Mouse (Mus musculus) limb, embryonic 14.5 days (tissue): ENCODE data around the gene Tmcc3. TPM values are rescaled to one million over a fixed set of nuclear protein-coding genes. Genes with fewer than 3 reads are reported as not detected.

Experiments used
- ATAC-seq: fragments of 200-750 bp; cut with Nextera tagmentation; 2 replicates; pipeline ENCODE4 v1.8.0; 2017; ENCODE audit warnings: low read depth, moderate number of reproducible peaks, moderate TSS enrichment; ENCODE audit not compliant: low FRiP score
- DNase-seq: peaks from one replicate; pipeline ENCODE4 v3.0.0-alpha.2; 2015; ENCODE audit warnings: low spot score
- H3K27ac ChIP-seq: fragments of 300-500 bp; sonication (generic); replicated peaks from 2 replicates; pipeline ENCODE4 v1.5.1; 2014; ENCODE audit warnings: low read depth, mild to moderate bottlenecking, low read length, moderate library complexity, mixed read lengths
- H3K27me3 ChIP-seq: fragments of 300-500 bp; sonication (generic); 2 replicates; pipeline ENCODE4 v1.6.1; 2014; ENCODE audit warnings: low read length, mixed read lengths; ENCODE audit not compliant: control insufficient read depth, insufficient read depth
- H3K36me3 ChIP-seq: fragments of 300-500 bp; sonication (generic); 2 replicates; pipeline ENCODE4 v1.6.1; 2014; ENCODE audit warnings: mild to moderate bottlenecking, low read length, moderate library complexity, mixed read lengths; ENCODE audit not compliant: control insufficient read depth, insufficient read depth
- H3K4me1 ChIP-seq: fragments of 300-500 bp; sonication (generic); 2 replicates; pipeline ENCODE4 v1.6.1; 2014; ENCODE audit warnings: antibody characterized with exemption, low read length, mixed read lengths; ENCODE audit not compliant: control insufficient read depth, insufficient read depth
- H3K4me2 ChIP-seq: fragments of 300-500 bp; sonication (generic); replicated peaks from 2 replicates; pipeline ENCODE4 v1.6.1; 2014; ENCODE audit warnings: low read depth, mild to moderate bottlenecking, low read length, moderate library complexity; ENCODE audit not compliant: severe bottlenecking
- H3K4me3 ChIP-seq: fragments of 300-500 bp; sonication (generic); replicated peaks from 2 replicates; pipeline ENCODE4 v1.5.1; 2014; ENCODE audit warnings: low read length
- H3K9ac ChIP-seq: fragments of 300-500 bp; sonication (generic); 2 replicates; pipeline ENCODE4 v1.6.1; 2014; ENCODE audit warnings: mild to moderate bottlenecking, low read depth, low read length, moderate library complexity; ENCODE audit not compliant: severe bottlenecking
- H3K9me3 ChIP-seq: fragments of 300-500 bp; sonication (generic); 2 replicates; pipeline ENCODE4 v1.6.1; 2016; ENCODE audit warnings: low read length; ENCODE audit not compliant: control insufficient read depth
- POLR2A ChIP-seq: fragments of 200-500 bp; IDR thresholded peaks from 2 replicates; pipeline ENCODE4 v1.8.0; 2012; ENCODE audit warnings: inconsistent platforms, mild to moderate bottlenecking, moderate library complexity, borderline replicate concordance; ENCODE audit not compliant: insufficient read depth, insufficient read length; ENCODE audit errors: extremely low read depth
- WGBS: fragments of 180-500 bp; shearing (Covaris S2); extraction: QIAGEN DNeasy Blood & Tissue Kit; methylation state at CpG from one replicate; pipeline ENCODE4 v1.1.7; 2014; 5-methylcytosine and 5-hydroxymethylcytosine counted together
- polyA plus RNA-seq, 2 experiments: library from polyadenylated mRNA; depleted of rRNA in 1 of 2; stranded (reverse) in 1 of 2; unstranded in 1 of 2; fragments of >200 nt; fragmentation: Nextera tagmentation in 1 of 2; extraction: Ambion mirVana in 1 of 2; gene quantifications; 2 replicates each; pipeline versions ENCODE4 v1.2.1 to v1.2.3; 2012 to 2014

The Tmcc3 gene
- polyA plus RNA-seq, 2 experiments = 10.5 to 18.2 TPM

DNA sequence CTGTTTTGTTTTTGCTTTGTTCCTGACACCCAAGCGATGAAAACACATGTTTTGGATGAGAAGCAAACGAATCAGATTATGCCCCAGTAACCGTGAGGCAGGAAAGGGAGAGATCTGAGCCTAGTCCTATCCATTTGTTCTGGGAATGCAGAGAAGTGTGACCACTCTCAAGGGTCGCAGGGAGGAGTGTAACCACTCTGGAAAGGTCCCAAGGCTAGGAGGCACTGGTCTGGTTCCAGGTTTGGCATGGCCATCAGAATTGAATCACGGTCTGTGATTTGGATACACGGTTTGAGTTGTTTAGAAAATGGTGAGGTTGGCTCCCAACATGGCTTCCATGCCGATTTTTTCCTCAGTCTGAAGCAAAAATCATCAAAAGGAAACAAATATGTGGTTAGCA lies 30.5 kb downstream of the Tmcc3 start:
- no peaks in the 10 kb centered on the region for H3K9me3 ChIP-seq
- H3K4me3 ChIP-seq = no peak overlapping the region
- no peaks in the 10 kb centered on the region for H3K27me3 ChIP-seq
- ATAC-seq (no peak), DNase-seq (no peak)
- no peak for TF ChIP-seq POLR2A
- WGBS = 66% methylated on average over 7 of the region's 7 CpGs
- H3K4me1 ChIP-seq = no peaks in the 10 kb centered on the region
- H3K4me2 ChIP-seq = no peak overlapping the region
- no peaks in the 10 kb centered on the region for H3K36me3 ChIP-seq
- no peak overlapping the region for H3K27ac ChIP-seq
- H3K9ac ChIP-seq = no peak overlapping the region

DNA sequence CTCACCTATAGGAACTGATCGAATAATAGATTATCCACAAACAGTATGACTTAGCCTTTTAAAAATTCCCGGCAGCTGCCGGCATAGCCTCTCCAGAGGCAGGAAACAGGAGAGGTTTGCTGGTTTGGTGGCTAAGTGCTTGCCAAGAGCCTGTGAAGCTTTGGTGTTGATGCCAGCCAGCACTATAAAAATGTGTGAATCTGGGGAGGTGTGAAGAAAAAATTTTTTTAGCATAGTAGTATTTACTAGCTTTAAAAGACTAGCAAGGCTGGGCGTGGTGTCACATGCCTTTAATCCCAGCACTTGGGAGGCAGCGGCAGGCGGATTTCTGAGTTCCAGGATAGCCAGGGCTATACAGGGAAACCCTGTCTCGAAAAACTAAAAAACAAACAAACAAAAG lies 31.8 kb downstream of the Tmcc3 start:
- Histone ChIP-seq H3K36me3 (no peaks in the 10 kb centered on the region), H3K9ac (no peak overlapping the region), H3K4me3 (no peak overlapping the region), H3K27me3 (no peaks in the 10 kb centered on the region), H3K27ac (no peak overlapping the region), H3K9me3 (no peaks in the 10 kb centered on the region), H3K4me2 (no peak overlapping the region), H3K4me1 (no peaks in the 10 kb centered on the region)
- ATAC-seq = no peak
- WGBS = 53% methylated on average over 7 of the region's 7 CpGs
- TF ChIP-seq POLR2A = no peak
- peak; percentile 32 for DNase-seq

DNA sequence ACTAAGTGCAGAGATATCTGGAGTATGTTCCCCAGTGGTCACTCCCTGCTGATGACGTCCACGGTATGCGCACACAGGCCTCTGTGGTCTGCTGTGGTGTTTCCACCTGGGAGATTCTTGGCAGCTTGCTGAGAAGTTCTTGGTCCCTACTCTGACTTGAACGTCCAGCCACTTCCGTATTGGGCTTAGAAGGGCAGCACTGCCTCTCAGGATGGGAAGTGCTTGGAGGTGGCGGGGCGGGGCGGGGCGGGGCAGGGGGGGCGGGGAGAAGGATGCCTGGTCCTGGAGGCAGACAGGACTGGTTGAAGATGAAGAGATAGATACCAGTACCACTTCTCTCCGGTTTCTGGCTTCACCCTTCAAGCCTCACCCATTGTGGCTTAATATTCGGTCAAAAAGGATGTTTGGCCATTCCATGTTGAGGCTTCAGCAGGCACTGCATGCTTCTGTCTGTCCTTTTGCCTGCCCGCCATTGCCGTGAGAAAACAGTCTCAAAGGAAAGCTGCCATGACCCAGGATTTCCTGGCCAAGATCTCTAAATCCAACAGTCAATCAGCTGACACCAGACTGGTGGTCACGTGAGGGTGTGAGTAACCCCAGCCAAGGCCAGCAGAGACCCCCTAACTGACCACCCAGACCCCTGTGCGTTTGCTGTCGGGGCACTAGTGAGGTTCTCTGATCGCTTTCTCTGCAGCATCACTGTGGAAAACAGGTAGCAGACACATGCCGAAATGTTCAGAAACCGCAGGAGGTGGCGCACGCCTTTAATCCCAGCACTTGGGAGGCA lies 33.1 kb downstream of the Tmcc3 start:
- no peak overlapping the region for H3K4me3 ChIP-seq
- no peak for DNase-seq
- 53% methylated on average over 22 of the region's 22 CpGs for WGBS

DNA sequence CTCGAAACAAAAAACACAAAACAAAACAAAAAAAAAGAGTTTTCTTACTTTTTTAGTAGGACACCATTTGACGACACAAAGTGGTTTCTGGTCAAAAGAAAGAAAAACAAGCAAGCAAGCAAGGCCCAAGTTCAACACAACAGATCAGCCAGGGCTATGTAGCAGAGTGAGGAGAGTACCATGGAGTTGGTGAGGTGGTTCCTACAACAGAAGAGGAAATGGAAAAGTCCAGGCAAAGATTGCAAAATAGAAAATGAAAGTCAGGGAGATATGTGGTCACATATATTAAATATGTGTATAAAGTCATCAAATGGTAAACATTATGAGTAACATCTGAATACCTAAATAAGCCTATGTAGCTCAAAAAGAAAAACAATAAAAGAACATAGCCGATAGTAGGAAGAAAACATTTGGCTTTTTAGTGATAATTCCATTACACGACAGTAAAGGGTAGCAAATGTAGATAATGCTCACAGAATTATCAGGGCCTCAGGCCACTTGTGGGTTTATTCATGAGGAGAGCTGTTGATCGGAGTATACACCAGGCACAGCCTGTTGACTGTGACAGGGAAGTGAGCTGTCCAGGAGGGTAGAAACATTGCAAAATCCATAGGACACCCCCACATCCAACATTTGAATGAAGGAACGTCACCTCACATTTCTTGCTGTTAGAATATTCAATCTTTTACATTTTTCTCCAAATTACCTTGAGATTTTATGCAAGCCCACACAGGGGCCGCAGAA lies 33.9 kb downstream of the Tmcc3 start:
- no peak overlapping the region for H3K9ac ChIP-seq
- WGBS = 91% methylated on average over 7 of the region's 7 CpGs
- no peak overlapping the region for H3K4me3 ChIP-seq
- ATAC-seq (no peak), DNase-seq (no peak)
- no peak for TF ChIP-seq POLR2A
- no peaks in the 10 kb centered on the region for H3K4me1 ChIP-seq
- H3K9me3 ChIP-seq = no peaks in the 10 kb centered on the region
- H3K27ac ChIP-seq = no peak overlapping the region
- no peak overlapping the region for H3K4me2 ChIP-seq
- no peaks in the 10 kb centered on the region for H3K27me3 ChIP-seq
- H3K36me3 ChIP-seq = no peaks in the 10 kb centered on the region

More for the DNA sequence above, 33.1 kb downstream of the Tmcc3 start:
- TF ChIP-seq POLR2A = no peak
- Histone ChIP-seq H3K27me3 (no peaks in the 10 kb centered on the region), H3K4me1 (no peaks in the 10 kb centered on the region), H3K36me3 (no peaks in the 10 kb centered on the region), H3K9ac (no peak overlapping the region), H3K9me3 (no peaks in the 10 kb centered on the region), H3K27ac (no peak overlapping the region), H3K4me2 (no peak overlapping the region)
- no peak for ATAC-seq

DNA sequence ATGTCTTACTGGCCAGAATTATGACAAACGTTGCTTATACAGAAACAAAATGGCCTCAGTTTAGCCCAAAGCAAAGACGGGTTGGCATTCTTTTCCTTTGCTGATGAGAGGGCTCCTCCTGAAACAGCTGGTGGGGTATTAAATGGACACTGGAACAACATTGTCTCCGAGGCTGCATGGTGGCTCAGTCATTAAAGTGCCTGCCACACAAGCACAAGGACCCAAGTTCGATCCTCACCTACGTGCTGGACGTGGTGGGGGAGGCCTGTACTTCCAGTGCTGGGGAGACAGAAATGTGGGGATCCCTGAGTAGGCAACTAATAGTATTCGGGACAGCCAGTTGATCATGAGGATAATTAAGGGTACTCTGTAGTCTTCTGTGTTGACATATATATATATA lies 34.8 kb downstream of the Tmcc3 start:
- ATAC-seq = no peak
- 94% methylated on average over 7 of the region's 7 CpGs for WGBS
- no peak for DNase-seq

More for the DNA sequence above, 34.8 kb downstream of the Tmcc3 start:
- no peak overlapping the region for H3K4me2 ChIP-seq
- no peak for TF ChIP-seq POLR2A
- H3K36me3 ChIP-seq = no peaks in the 10 kb centered on the region
- H3K4me1 ChIP-seq = no peaks in the 10 kb centered on the region
- H3K27ac ChIP-seq = no peak overlapping the region
- no peak overlapping the region for H3K9ac ChIP-seq
- H3K9me3 ChIP-seq = no peaks in the 10 kb centered on the region
- H3K27me3 ChIP-seq = no peaks in the 10 kb centered on the region
- no peak overlapping the region for H3K4me3 ChIP-seq
